Mouse (Mus musculus) brown adipose tissue, adult 24 weeks (tissue): ENCODE data around the gene Mxra7. TPM values are rescaled to one million over a fixed set of nuclear protein-coding genes. Genes with fewer than 3 reads are reported as not detected.

Experiments used
- H3K27ac ChIP-seq: fragments of 200-500 bp; replicated peaks from 2 replicates; pipeline ENCODE4 v1.5.1; 2012; ENCODE audit warnings: low read depth, mild to moderate bottlenecking, low read length
- H3K4me1 ChIP-seq: fragments of 200-500 bp; 2 replicates; pipeline ENCODE4 v1.6.1; 2012; ENCODE audit warnings: low read length, mixed read lengths; ENCODE audit not compliant: control insufficient read depth, insufficient read depth, insufficient read length
- H3K4me3 ChIP-seq: fragments of 200-500 bp; 2 replicates; pipeline ENCODE4 v1.5.1; 2012; ENCODE audit warnings: low read depth, mild to moderate bottlenecking, low read length, moderate library complexity; ENCODE audit not compliant: insufficient read depth
- polyA plus RNA-seq: library from polyadenylated mRNA; stranded (reverse); fragments of >200 nt; gene quantifications from 2 replicates; pipeline ENCODE4 v1.2.4, GENCODE M21; 2012; ENCODE audit not compliant: missing spikeins, insufficient read depth, insufficient read length

Gene Mxra7
- polyA plus RNA-seq, 1 experiment = 6.9 TPM

DNA sequence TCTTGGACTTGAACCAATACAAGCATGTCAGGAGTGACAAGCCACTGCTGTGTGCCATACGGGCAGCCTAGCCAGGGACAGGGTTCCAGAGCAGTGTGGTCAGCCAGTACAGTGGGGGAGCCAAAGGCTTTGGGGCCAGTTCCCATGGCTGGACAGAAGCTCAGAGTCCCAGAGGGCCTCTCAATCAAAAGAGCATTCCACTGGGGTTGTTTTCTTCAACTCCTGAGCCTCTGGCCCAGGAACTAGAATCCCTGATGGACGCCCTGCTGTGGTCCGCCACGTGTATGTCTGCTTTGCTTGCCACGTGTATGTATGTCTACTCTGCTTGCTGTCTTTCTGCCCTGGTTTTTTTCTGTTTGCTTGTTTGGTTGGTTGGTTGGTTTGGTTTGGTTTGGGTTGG, 26.7 kb downstream of the Mxra7 start:
- H3K4me1 ChIP-seq = peaks cover 4% of the 10 kb centered on the region; the same call in 1 of the 2 replicates
- no peak overlapping the region for H3K4me3 ChIP-seq
- no peak overlapping the region for H3K27ac ChIP-seq

DNA sequence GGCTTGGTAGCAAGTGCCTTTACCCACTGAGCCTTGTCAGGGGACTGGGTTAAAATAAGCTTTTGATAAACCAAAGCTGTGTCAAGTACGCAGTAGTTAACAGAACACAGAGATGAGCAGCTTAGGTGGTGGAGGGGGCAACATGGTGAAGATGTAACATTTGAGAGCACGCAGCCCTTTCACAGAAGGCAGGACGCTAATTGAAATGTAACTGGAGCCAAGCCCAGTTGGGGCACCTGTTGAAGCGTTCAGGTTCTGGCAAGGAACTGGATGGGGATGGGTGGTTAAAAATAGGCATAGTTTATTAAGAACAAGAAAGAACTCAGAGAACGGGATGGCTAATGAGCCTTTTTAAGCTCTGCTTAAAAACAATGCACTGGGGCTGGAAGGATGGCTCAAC, 28.5 kb downstream of the Mxra7 start:
- H3K4me1 ChIP-seq = peaks cover 4% of the 10 kb centered on the region; the same call in 1 of the 2 replicates
- H3K4me3 ChIP-seq = no peak overlapping the region
- no peak overlapping the region for H3K27ac ChIP-seq

DNA sequence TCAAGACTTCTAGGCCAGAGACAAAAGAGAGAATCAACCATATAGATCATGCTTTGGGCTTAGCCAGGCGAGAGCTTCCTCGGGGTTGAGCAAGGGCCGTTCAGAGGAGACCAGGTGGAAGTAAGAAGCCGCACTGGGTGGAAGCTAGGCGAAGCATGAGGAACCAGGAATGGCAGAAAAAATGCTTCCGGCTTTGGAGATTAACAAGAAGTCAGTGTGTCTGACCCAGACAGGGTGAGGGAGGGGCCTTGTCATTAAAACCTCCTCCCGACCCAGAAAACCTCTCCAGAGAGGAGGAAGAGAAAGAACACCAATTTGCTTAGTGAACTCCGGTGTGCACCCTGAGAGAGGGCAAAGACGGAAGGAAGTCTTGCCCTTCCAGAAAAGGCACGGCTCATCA, 43.6 kb downstream of the Mxra7 start:
- no peak overlapping the region for H3K4me3 ChIP-seq
- no peak overlapping the region for H3K27ac ChIP-seq
- no peaks in the 10 kb centered on the region for H3K4me1 ChIP-seq

DNA sequence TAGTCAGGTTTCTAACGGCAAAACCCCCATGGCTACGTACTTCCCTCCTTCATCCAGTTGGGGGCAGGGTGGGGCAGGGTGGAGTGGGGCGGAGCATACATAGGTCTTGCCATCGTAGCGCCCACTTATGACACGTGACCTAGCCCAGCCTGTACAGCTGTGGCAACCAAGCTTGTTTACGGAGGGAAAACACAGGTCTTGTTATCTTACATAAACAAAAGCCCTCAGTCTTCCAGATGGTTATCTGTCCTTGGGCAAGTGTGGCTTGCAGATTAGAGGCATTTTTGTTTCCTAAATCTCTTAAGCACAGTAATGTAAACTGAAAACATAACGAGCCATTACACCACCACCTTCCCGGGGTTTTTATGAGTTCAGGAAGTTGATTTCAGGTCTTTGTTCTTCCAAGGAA, 45.1 kb downstream of the Mxra7 start:
- 0 out of 2 replicates have a peak overlapping the region, but pooled peaks have one; percentile 25 for H3K4me3 ChIP-seq
- H3K4me1 ChIP-seq = no peaks in the 10 kb centered on the region
- H3K27ac ChIP-seq = no peak overlapping the region

DNA sequence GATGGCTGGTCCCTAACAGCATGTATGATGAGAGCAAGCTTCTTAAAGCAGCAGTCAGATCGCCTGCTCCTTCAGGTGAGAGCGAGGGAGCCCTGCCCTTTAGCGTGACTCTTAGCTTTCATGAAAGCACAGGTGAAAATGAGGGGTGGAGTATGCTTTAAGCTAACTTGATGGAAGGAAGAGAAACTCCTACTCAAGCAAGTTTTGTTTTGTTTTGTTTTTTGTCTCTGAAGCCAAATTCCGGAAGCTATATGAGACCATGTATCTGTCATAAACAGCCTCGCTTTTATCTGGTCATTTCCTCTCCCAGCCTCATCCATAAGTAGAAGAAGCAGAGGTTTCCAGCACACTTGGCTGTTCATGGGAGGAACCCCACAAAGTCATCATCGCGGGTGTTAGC, 52.4 kb downstream of the Mxra7 start, which contains the start of gene St6galnac1:
Gene St6galnac1 (minus strand): TSS at position 101 of the 400 bp plus-strand sequence.
- Histone ChIP-seq H3K4me3 (no peak within 1 kb of the TSS), H3K27ac (no peak within 1 kb of the TSS), H3K4me1 (no peaks in the 10 kb centered on the region)

DNA sequence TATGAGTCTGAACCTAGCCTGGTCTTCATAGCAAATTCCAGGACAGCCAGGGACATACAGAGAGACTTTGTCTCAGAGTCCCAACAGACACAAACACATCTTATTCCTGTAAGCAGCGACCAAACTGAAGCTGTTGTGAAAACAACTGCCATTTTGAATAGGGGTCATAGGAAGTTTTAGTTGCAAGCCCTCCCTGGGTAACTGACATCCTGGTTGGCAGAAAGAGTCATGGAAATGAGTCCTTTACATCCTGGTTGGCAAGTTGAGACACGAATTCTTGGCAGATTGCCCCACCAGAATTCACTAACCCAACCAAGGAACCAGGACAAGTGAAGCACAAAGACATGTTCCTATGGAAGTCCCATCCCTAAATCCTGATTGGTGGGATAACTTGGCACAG, 54.6 kb downstream of the Mxra7 start:
- H3K4me1 ChIP-seq = peaks cover 3% of the 10 kb centered on the region; the same call in 1 of the 2 replicates
- no peak overlapping the region for H3K27ac ChIP-seq
- no peak overlapping the region for H3K4me3 ChIP-seq

DNA sequence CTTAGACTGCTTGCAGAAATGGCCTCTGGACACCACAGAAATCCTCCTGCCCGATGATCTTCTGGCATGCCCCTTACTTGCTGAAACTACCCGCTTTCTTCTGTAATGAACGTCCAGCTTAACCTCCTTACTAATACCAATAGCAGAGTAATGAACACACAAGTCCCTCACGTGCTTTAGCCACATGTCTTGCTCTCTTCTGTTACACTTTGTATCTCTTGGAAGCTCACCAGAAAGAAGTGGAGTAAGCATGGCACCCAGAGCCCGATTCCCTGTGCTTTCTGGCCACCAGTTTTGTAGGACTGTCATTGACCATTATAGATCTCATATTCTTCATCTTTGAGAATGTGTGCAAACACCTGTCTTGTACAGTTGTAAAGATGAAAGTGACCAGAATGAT, 58.0 kb downstream of the Mxra7 start:
- Histone ChIP-seq H3K4me3 (no peak overlapping the region), H3K27ac (no peak overlapping the region), H3K4me1 (peaks cover 3% of the 10 kb centered on the region; the same call in 1 of the 2 replicates)

DNA sequence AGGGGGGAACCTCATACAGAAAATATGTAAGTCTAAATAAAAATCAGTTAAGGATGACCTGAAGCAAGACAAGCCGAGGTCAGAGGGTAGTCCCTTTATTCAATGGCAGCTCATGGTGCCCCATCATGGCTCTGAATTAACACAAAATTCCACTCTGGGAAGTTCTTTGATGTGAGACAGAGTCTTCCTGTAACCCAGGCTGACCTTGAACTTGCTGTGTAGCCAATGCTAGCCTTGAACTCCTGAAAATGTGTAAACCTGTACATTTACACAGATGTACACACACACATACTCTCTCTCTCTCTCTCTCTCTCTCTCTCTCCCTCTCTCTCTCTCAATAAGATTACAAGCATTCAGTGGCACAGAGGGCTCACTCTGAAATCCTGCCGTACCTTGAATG, 62.9 kb downstream of the Mxra7 start:
- H3K27ac ChIP-seq = no peak overlapping the region
- no peak overlapping the region for H3K4me3 ChIP-seq
- H3K4me1 ChIP-seq = peaks cover 2% of the 10 kb centered on the region; the same call in 1 of the 2 replicates

DNA sequence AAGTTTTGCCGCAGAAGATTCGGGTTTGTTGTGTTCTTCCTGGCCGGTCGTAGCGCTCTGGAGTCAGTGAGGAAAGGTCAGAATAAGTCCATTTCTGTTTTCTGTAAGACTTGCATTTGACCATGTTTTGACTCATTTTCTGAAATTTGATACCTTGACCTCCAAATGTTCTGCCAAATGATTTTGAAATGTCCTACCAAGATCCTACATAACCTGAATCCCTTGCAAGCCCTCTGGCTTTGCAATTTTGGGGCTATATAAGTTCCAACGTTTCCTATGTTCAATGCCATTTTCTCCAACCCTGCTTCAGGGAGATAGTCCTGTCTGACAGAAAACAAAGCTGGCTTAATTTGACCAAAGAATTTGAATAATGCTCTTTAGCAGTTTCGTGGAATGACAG, 63.5 kb downstream of the Mxra7 start:
- no peak overlapping the region for H3K4me3 ChIP-seq
- H3K27ac ChIP-seq = no peak overlapping the region
- no peaks in the 10 kb centered on the region for H3K4me1 ChIP-seq

DNA sequence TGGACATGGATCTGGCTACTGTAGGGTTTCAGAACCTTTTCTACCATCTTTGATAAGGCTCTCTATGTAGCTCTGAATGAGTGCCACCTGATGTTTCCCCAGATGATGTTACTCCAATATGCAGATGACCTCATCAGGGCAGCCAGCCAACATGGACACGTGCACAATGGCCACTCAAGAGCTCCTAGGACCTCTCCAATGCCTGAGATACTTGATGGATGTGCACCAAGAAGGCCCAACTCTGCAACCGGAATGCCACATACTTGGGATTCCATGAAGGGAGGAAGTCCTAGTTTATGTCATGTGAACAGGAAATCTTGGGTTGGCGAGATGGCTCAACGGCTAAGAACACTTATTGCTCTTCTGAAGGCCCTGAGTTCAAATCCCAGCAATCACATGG, 72.7 kb downstream of the Mxra7 start:
- no peak overlapping the region for H3K4me3 ChIP-seq
- peaks cover 19% of the 10 kb centered on the region for H3K4me1 ChIP-seq

DNA sequence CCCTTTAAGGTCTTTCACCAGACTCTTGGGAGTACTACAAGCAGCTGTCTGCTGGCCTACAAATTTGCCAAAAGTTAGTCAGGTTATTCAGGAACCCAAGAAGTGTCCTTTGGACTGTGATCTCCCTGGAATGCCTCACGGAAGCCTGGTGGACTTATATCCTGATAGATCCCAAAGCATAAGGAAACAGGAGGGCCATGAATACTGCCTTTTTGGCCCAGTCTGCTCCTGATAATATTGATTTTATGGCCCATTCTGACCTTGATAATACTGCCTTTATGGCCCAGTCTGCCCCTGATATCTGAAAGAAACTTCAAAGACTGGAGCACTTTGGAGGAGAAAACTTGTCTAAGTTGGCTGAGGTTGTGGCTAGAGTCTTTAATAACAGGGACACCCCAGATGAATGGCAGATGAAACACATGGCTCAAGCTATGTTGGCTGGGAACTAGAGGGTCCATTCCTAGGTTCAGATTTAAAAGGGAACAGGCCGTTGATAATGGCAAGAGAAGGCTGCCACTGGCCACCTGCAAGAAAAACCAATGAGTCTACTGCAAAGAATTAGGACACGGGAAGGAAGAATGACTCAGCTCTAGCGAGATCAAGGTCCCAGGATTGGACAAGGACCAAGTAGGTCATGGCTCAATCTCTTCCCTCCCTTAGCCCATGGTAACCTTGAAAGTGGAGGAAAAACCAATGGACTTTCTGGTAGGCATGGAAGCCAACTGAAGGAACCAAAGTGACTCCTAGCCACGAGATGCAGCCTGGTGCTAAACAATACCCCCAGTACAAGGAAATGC, 74.0 kb downstream of the Mxra7 start:
- peak overlapping the region; percentile 92 for H3K27ac ChIP-seq

More for the DNA sequence above, 72.7 kb downstream of the Mxra7 start:
- no peak overlapping the region for H3K27ac ChIP-seq

More for the DNA sequence above, 74.0 kb downstream of the Mxra7 start:
- no peak overlapping the region for H3K4me3 ChIP-seq
- peaks cover 19% of the 10 kb centered on the region for H3K4me1 ChIP-seq

Other genes starting within 250 kb of the Mxra7 start
- gene Ube2o, start 246.6 kb downstream of the Mxra7 start, polyA plus RNA-seq = 7.1 and 7.8 TPM in 2 replicates
- gene Aanat, start 241.6 kb downstream of the Mxra7 start, polyA plus RNA-seq = not detected in 2 replicates
- 4.4 and 8.2 TPM in 2 replicates for gene Rhbdf2, start 201.0 kb downstream of the Mxra7 start, polyA plus RNA-seq
- 1.5 TPM in 1 of 2 replicates, not detected in the other for gene Prcd, start 174.5 kb downstream of the Mxra7 start, polyA plus RNA-seq
- 13.4 and 18.7 TPM in 2 replicates for gene Cygb, start 173.7 kb downstream of the Mxra7 start, polyA plus RNA-seq
- not detected in 2 replicates for gene St6galnac1, start 52.5 kb downstream of the Mxra7 start, polyA plus RNA-seq
- gene Mettl23, start 15.2 kb upstream of the Mxra7 start, polyA plus RNA-seq = 70.4 and 80.7 TPM in 2 replicates
- gene Jmjd6, start 15.4 kb upstream of the Mxra7 start, polyA plus RNA-seq = 20.9 and 33.7 TPM in 2 replicates
- gene Mfsd11, start 24.4 kb upstream of the Mxra7 start, polyA plus RNA-seq = 21.0 and 27.5 TPM in 2 replicates
- gene Srsf2, start 25.0 kb upstream of the Mxra7 start, polyA plus RNA-seq = 98.3 and 130 TPM in 2 replicates
- not detected in 2 replicates for gene Mgat5b, start 90.8 kb upstream of the Mxra7 start, polyA plus RNA-seq